Mouse (Mus musculus) urinary bladder, adult 18-20 months (tissue): ENCODE measurements around the gene Tmem119.

ENCODE experiments used
- DNase-seq, 2 experiments: peaks; one replicate each; pipeline ENCODE4 v3.0.0; 2022; ENCODE audit warnings: low spot score in 2 of 2, mixed read lengths in 2 of 2

Tmem119 gene

DNA sequence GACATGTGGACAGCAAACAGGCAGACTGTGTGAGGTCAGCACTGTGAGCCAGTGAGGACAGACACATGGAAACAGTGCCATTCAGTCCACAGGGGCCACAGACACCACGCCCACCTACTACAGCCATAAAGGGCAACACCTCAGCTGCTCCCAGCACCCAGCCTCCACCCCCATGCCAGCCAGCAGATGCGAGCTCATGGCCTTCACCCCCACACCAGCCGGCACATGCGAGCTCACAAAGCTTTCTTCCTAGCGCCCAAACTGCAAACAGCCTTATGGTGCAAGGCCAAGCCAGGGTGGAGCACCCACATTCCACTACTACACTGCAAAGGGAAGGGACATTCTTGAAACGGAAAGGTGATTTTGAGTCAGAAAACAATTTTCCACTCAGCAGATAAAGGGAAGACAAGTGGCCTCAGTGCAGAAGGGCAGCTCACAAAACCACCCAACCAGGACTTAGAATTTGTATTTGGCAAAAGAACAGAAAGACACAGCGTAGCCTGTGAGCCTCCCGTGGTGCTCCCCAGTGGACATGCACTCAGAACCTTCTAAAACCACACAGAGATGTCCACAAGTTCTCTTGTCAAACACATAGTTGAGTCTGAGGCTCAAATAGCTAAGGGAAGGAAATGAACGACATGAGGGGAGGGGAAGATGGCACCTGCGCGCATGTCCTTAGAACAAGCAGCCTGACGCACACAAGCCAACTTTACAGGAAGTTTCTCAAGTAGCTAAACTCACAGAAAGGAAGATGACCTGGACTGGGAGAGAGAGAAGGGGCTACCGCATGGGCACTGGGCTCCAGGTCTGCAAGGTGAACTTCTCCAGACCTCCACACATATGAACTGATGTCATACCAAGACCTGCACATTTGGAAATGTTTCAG lies 34.4 kb downstream of the Tmem119 start:
- no peak for DNase-seq

DNA sequence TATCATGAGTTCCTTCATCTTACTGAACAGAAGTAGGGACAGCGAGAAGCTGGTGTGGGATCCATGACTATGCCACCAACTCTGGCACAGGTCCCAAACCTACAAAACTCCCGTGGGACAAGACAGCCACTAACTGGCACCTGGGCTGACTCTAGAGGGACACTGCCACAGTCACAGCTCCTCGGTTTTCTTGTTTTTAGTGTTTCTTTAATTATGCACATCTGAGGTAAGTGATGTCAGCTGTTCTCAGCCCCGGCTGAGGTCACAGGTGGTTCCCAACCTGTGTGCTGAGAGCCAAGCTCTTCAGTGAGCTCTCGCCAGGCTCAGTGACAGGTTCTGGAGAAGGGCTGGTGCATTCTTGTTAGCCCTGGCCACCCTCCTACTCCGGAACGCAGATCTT lies 35.9 kb downstream of the Tmem119 start:
- DNase-seq = no peak

DNA sequence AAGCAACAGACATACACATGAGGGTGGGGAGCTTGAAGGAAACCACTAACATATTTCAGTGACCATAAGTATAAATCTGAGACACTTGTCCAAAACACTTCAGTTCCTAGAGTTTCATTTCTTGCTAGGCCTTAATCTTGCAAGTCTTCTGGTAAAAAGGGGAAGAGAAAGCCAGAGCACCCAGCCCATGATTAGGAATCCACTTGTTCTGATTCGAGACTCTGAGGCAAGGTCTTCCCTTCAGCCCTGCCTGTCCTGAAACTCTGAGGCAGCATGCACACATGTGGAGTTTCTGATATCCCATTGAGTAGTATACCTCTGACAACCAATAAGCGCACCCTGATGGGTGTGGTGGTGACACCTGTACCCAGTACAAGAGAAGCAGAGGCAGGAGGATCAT lies 38.7 kb downstream of the Tmem119 start:
- no peak for DNase-seq

DNA sequence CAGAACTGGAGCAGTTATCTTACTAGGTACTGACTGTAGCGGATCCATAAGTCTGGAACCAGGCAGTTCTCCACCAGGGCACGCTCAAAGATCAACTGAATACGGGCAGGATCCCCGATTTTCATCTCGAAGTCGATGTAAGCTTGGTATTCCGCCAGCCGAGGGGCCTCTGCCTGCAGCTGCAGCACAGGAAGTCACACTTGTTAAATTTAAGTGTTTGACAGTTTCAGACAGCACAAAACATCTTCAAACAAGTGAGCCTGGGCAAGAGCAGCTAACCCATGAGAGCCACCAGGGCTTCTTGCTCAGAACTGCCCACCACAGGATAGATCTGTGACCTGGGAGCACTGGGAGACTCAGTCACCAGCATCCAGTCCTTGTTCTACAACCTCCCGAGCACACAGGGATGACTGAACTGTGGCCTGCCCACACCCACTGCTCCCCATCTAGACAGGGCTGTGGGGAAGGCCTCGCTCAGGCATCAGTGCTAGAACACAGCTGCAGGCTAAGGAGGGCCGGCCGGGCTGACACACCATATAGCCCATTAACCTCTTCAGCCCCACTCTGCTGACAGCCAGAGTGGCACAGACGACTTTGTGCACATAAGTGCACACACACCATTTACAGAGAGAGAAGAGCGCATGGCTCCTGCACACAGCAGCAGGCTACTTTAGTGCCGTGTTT lies 44.8 kb downstream of the Tmem119 start:
- DNase-seq = no peak

DNA sequence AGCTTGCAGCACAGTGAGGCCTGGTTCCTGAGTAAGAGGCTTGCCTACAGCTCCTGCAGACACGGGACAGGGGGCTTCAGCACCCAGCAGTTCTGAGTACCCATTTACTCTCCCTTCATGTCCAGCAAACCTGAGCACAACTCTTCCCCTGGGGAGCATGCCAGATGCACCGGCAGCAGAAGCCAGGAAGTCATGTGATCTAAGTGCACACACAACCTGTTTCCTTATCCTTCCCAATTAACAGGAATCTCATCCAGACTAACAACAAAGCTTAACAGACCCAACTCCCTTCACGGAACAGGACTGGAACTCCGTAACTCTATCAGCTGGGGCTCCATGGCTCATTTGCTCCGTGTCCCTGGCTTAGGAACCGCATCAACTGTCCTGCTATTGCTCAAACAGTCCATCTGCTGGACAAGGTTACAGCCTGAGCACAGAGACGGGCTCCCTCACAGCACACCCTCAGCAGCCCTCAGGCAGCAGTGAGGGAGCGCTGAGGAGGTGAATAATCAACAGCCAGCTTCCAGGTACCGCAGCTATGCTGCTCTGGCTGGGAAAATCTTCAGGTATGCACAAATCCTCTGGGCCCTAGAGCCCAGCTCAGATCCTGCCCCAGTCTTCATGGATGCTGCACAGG lies 48.7 kb downstream of the Tmem119 start:
- DNase-seq = no peak

DNA sequence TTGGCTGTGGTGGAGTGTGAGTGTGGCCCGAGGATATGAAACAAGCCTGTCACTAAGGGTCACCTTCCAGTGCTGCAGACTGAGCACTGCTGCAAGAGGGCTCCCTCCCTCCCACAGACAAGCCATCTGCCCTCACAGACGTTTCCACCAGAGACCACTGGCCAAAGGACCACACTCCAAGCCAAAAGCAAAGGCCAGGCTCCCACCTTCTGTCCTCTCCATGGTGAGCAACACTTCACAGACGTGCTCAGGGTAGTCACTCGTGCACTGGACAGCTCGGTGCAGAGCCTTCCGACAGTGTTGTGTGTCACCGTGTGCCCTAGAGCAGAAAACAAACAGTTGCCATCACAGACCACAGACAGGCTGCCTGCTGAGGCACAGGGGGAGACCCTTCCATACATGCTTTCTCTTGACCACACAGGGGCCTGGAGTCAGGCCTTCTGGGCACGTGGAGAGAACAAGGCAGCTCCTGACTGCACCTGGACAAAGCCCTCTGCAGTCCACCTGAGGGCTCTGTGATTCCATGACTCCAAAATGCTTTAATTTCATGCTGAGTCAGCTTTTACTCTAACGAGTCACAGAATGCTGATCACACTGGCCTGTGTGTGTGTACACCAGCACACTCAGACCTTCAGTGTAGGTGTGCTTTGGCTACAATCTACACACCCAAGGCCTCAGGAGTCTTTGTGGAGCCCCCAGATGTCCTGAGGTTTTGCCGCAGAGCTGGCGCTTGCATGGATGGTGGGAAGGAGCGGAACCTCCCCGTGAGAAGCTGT lies 51.6 kb downstream of the Tmem119 start:
- no peak for DNase-seq

DNA sequence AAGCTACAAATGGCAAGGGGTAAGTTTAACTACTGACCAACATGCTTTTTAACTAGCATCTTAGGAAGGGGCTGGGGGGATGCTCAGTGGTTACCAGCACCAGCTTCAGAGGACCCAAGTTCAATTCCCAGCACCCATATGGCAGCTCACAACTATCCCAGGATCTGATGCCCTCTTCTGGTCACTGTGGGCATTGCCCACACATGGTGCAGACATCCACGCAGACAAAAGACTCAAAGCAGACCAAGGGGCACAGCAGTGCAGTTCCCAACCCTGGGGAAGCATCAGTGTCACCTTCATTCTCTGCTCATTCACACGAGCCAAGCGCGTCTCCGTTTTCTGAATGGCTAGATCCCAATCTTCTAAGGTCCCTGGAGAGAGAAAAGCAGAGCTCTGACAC lies 52.7 kb downstream of the Tmem119 start:
- no peak for DNase-seq
